Mouse (Mus musculus) testis, postnatal 10 days (tissue): ENCODE data around the gene Ccnf.
A peak's percentile ranks its signal among the peaks of the same experiment; 100 is the strongest.

Source experiments
- DNase-seq: peaks from one replicate; pipeline ENCODE4 v3.0.0; 2021; ENCODE audit warnings: low spot score

Gene Ccnf

GRCm38 (mm10) chr17:24203068-24203467, 48.2 kb downstream of the Ccnf start:
- no peak for DNase-seq

GRCm38 (mm10) chr17:24201092-24201491, 50.2 kb downstream of the Ccnf start:
- DNase-seq: no peak

- no peak for DNase-seq
Observed at GRCm38 (mm10) chr17:24199741-24200140, 51.5 kb downstream of the Ccnf start.

- DNase-seq: no peak
Observed at GRCm38 (mm10) chr17:24199252-24199651, 52.0 kb downstream of the Ccnf start.

GRCm38 (mm10) chr17:24197032-24197824, 54.1 kb downstream of the Ccnf start:
- no peak for DNase-seq

- no peak for DNase-seq
Observed at GRCm38 (mm10) chr17:24195349-24195748, 55.9 kb downstream of the Ccnf start.

GRCm38 (mm10) chr17:24193769-24194168, 57.5 kb downstream of the Ccnf start:
- DNase-seq: no peak

GRCm38 (mm10) chr17:24193268-24193667, 58.0 kb downstream of the Ccnf start:
- DNase-seq: no peak

- DNase-seq: no peak
Observed at GRCm38 (mm10) chr17:24192848-24193247, 58.4 kb downstream of the Ccnf start.

GRCm38 (mm10) chr17:24191481-24191880, 59.8 kb downstream of the Ccnf start:
- no peak for DNase-seq

GRCm38 (mm10) chr17:24190934-24191333, 60.4 kb downstream of the Ccnf start:
- no peak for DNase-seq

- no peak for DNase-seq
Observed at GRCm38 (mm10) chr17:24174259-24174658, 77.0 kb downstream of the Ccnf start.

- peak; percentile 79 for DNase-seq
Observed at GRCm38 (mm10) chr17:24173423-24173822, 77.9 kb downstream of the Ccnf start.
